Mouse (Mus musculus): ENCODE results near the gene Rslcan18. TPM values are rescaled to one million over a fixed set of nuclear protein-coding genes. Genes with fewer than 3 reads are reported as not detected.

Gene Rslcan18
- polyA plus RNA-seq (2014; fragmentation: Illumina TruSeq; extraction: RNeasy Lipid Tissue Mini Kit (QIAGEN cat#74804)) = 1.8 TPM

GRCm38 (mm10) chr13:67116163-67116562 lies at the start of gene Rslcan18:
Gene Rslcan18, minus strand, starts transcription at chr13:67116263.

GRCm38 (mm10) chr13:67121360-67121759 lies 5.3 kb upstream of the Rslcan18 start, which contains the start of gene Zfp759:
Gene Zfp759, plus strand, starts transcription at chr13:67121660.

GRCm38 (mm10) chr13:67108194-67108820 lies 7.8 kb downstream of the Rslcan18 start, which contains the start of gene Gm28557:
Gene Gm28557, minus strand, starts transcription at chr13:67108604.

GRCm38 (mm10) chr13:67097876-67098275 lies 18.2 kb downstream of the Rslcan18 start, which contains the start of gene Zfp708:
Gene Zfp708, minus strand, starts transcription at chr13:67097976.

GRCm38 (mm10) chr13:67060786-67061358 lies 55.2 kb downstream of the Rslcan18 start, which contains the start of gene Zfp712:
Gene Zfp712, minus strand, starts transcription at chr13:67061170.

Other genes starting within 250 kb of the Rslcan18 start
- 1.8 TPM for gene Gm10767, start 211.3 kb downstream of the Rslcan18 start, polyA plus RNA-seq (2014; fragmentation: Illumina TruSeq; extraction: RNeasy Lipid Tissue Mini Kit (QIAGEN cat#74804))
- gene Zfp712, start 55.1 kb downstream of the Rslcan18 start, polyA plus RNA-seq (2014; fragmentation: Illumina TruSeq; extraction: RNeasy Lipid Tissue Mini Kit (QIAGEN cat#74804)) = 23.4 TPM
- 42.0 TPM for gene Zfp708, start 18.3 kb downstream of the Rslcan18 start, polyA plus RNA-seq (2014; fragmentation: Illumina TruSeq; extraction: RNeasy Lipid Tissue Mini Kit (QIAGEN cat#74804))
- 7.5 TPM for gene Gm28557, start 7.7 kb downstream of the Rslcan18 start, polyA plus RNA-seq (2014; fragmentation: Illumina TruSeq; extraction: RNeasy Lipid Tissue Mini Kit (QIAGEN cat#74804))
- gene Zfp759, start 5.4 kb upstream of the Rslcan18 start, polyA plus RNA-seq (2014; fragmentation: Illumina TruSeq; extraction: RNeasy Lipid Tissue Mini Kit (QIAGEN cat#74804)) = 30.8 TPM
- gene Rsl1, start 56.9 kb upstream of the Rslcan18 start, polyA plus RNA-seq (2014; fragmentation: Illumina TruSeq; extraction: RNeasy Lipid Tissue Mini Kit (QIAGEN cat#74804)) = 42.0 TPM
- gene Zfp455, start 78.2 kb upstream of the Rslcan18 start, polyA plus RNA-seq (2014; fragmentation: Illumina TruSeq; extraction: RNeasy Lipid Tissue Mini Kit (QIAGEN cat#74804)) = 23.7 TPM
- gene Zfp458, start 162.2 kb upstream of the Rslcan18 start, polyA plus RNA-seq (2014; fragmentation: Illumina TruSeq; extraction: RNeasy Lipid Tissue Mini Kit (QIAGEN cat#74804)) = 11.5 TPM
- gene Zfp457, start 190.2 kb upstream of the Rslcan18 start, polyA plus RNA-seq (2014; fragmentation: Illumina TruSeq; extraction: RNeasy Lipid Tissue Mini Kit (QIAGEN cat#74804)) = 0.63 TPM
- gene Zfp595, start 216.3 kb upstream of the Rslcan18 start, polyA plus RNA-seq (2014; fragmentation: Illumina TruSeq; extraction: RNeasy Lipid Tissue Mini Kit (QIAGEN cat#74804)) = 39.4 TPM
- gene Gm28044, start 244.3 kb upstream of the Rslcan18 start, polyA plus RNA-seq (2014; fragmentation: Illumina TruSeq; extraction: RNeasy Lipid Tissue Mini Kit (QIAGEN cat#74804)) = not detected
- 26.2 TPM for gene Zfp953, start 244.3 kb upstream of the Rslcan18 start, polyA plus RNA-seq (2014; fragmentation: Illumina TruSeq; extraction: RNeasy Lipid Tissue Mini Kit (QIAGEN cat#74804))

All from ovary, adult 10 weeks (tissue).